Mouse (Mus musculus): Measurements from ENCODE around the gene Upf1. TPM values are rescaled to one million over a fixed set of nuclear protein-coding genes. Genes with fewer than 3 reads are reported as not detected.

Gene Upf1
- total and polyA plus RNA-seq, 3 experiments, result 23.4 to 43.9 (median 42.6) TPM

DNA sequence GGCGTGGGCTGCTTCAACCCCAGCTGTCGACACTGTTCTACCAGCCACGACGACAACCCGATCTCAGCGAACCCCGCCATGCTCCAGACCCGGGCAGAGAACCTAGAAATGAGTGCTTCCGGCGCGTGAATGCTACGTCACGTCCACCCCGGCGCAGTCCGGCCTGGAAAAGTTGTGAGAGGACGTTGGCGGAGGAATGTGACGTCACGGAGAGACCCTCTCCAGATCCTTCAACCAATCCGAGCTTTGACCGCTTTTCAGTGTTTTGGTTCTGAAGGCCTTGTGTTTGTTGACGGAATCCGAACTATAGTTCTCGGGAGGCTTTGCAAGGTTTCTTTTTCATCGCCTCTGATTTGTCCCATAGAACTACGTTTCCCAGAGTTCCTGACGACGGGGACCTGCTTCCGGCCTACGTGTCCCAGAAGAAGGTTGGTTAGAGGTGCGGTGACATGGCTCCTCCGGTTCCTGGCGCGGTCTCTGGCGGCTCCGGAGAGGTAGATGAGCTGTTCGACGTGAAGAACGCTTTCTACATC, 50.7 kb downstream of the Upf1 start, which contains the start of the genes Ddx49 and Cope:
Ddx49 (minus strand) TSS at position 132 of the 533 bp plus-strand sequence.
Cope (plus strand) TSS at position 161 of the 533 bp plus-strand sequence.
- WGBS, result under 1% methylated on average over 40 of the region's 40 CpGs
- Histone ChIP-seq H3K27me3 (ENCODE audit: control insufficient read depth, insufficient read depth, low read length) (no peaks in the 10 kb centered on the region), H3K4me3 (peak within 1 kb of the TSS; percentile 74), H3K79me2 (replicated peaks; ENCODE audit: control insufficient read depth, insufficient read depth, low read length) (peaks cover 3% of the 10 kb centered on the region), H3K4me1 (ENCODE audit: control insufficient read depth, insufficient read depth, low read length) (peaks cover 10% of the 10 kb centered on the region), H3K9ac (ENCODE audit: low read depth, low read length) (peak within 1 kb of the TSS; percentile 80), H3K36me3 (ENCODE audit: control insufficient read depth, insufficient read depth, low read length) (no peaks in the 10 kb centered on the region), H3K27ac (peak within 1 kb of the TSS; percentile 89)
- TF ChIP-seq EP300 (IDR thresholded peaks at IDR 0.05; ENCODE audit: insufficient read depth, low read depth, low read length) (peak; percentile 56; the same call in 1 of the 2 replicates), POLR2A (IDR thresholded peaks at IDR 0.05; ENCODE audit: insufficient read depth, low read depth, low read length) (peak; percentile 82), CTCF (IDR thresholded peaks at IDR 0.05) (no peak)
- intact Hi-C loops (cut with DNase I), result loop anchor here (1.0 to 2.0 kb wide), 2 partner anchors 20 to 51 kb away; partner anchors contain the start of genes Homer3 and Upf1
- DNase-seq, result peak; percentile 94 to 95

DNA sequence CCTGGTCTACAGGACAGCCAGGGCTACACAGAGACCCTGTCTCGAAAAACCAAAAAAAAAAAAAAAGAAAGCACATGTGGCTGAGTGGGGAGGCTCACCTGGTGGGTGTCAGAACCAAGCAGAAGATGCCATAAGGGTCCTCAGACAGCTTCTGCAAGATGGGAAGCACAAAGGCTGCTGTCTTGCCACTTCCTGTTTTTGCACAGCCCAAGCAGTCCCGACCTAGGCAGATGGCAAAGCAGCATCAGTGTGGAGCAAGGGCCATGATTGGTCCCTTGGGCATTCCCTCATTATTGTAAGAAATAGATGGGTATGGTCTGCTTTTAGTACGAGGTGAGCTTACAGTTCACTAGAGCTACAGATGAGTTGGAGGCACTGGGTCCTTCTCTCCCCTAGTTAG, 52.2 kb downstream of the Upf1 start:
- Histone ChIP-seq H3K36me3 (ENCODE audit: control insufficient read depth, insufficient read depth, low read length) (no peaks in the 10 kb centered on the region), H3K79me2 (replicated peaks; ENCODE audit: control insufficient read depth, insufficient read depth, low read length) (peaks cover 3% of the 10 kb centered on the region), H3K9ac (ENCODE audit: low read depth, low read length) (no peak overlapping the region), H3K27ac (no peak overlapping the region), H3K4me1 (ENCODE audit: control insufficient read depth, insufficient read depth, low read length) (peaks cover 10% of the 10 kb centered on the region), H3K27me3 (ENCODE audit: control insufficient read depth, insufficient read depth, low read length) (no peaks in the 10 kb centered on the region), H3K4me3 (no peak overlapping the region)
- 51% methylated on average over 3 of the region's 3 CpGs for WGBS
- intact Hi-C loops (cut with DNase I), result no loop called here
- DNase-seq, result no peak
- TF ChIP-seq CTCF (IDR thresholded peaks at IDR 0.05), result no peak
- no peak for TF ChIP-seq POLR2A (IDR thresholded peaks at IDR 0.05; ENCODE audit: insufficient read depth, low read depth, low read length)
- no peak for TF ChIP-seq EP300 (IDR thresholded peaks at IDR 0.05; ENCODE audit: insufficient read depth, low read depth, low read length)

DNA sequence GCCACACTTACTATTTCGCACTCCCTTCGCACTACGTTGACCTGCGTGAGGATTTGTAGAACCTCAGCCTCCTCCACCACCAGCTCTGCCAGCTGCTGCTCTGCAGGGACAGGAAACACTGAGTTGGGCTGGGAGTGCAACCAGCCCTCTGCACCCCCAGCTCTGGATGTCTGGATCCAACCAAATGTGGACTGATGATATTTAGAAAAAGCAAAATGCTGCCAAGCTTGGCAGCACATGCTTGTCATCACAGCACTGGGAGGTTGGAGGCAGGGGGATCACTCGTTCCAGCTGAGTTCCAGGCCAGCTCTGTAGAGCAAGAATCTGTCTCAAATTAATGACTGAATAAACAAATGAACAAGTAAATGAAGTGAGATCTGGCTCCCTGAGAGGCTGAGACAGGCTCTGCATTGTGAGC, 59.1 kb downstream of the Upf1 start:
- no peaks in the 10 kb centered on the region for H3K27me3 ChIP-seq (ENCODE audit: control insufficient read depth, insufficient read depth, low read length)
- no peak overlapping the region for H3K4me3 ChIP-seq
- intact Hi-C loops (cut with DNase I), result no loop called here
- WGBS, result 50% methylated on average over 5 of the region's 5 CpGs
- H3K79me2 ChIP-seq (replicated peaks; ENCODE audit: control insufficient read depth, insufficient read depth, low read length), result no peaks in the 10 kb centered on the region
- H3K27ac ChIP-seq, result no peak overlapping the region
- no peak for TF ChIP-seq EP300 (IDR thresholded peaks at IDR 0.05; ENCODE audit: insufficient read depth, low read depth, low read length)
- no peak for TF ChIP-seq POLR2A (IDR thresholded peaks at IDR 0.05; ENCODE audit: insufficient read depth, low read depth, low read length)
- TF ChIP-seq CTCF (IDR thresholded peaks at IDR 0.05), result no peak
- DNase-seq, result no peak
- H3K36me3 ChIP-seq (ENCODE audit: control insufficient read depth, insufficient read depth, low read length), result no peaks in the 10 kb centered on the region
- no peaks in the 10 kb centered on the region for H3K4me1 ChIP-seq (ENCODE audit: control insufficient read depth, insufficient read depth, low read length)
- no peak overlapping the region for H3K9ac ChIP-seq (ENCODE audit: low read depth, low read length)

DNA sequence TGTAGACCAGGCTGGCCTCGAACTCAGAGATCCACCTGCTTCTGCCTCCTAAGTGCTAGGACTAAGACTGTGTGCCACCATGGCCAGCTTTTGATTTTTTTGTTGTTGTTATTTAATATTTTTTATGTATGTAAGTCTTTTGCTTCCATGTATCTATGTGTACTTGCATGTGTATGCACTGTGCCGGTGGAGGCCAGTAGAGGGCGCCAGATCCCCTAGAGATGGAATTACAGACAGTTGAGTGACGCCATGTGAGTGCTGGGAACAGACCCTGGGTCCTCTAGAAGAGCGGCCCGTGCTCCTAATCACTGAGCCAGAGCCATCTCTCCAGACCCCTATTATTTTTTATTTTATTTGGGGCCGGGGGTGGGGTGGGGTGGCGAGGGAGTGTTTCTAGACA, 66.3 kb downstream of the Upf1 start:
- H3K27ac ChIP-seq, result no peak overlapping the region
- H3K4me1 ChIP-seq (ENCODE audit: control insufficient read depth, insufficient read depth, low read length), result peaks cover 7% of the 10 kb centered on the region
- intact Hi-C loops (cut with DNase I), result no loop called here
- DNase-seq, result no peak
- WGBS, result 92% methylated on average over 8 of the region's 8 CpGs
- H3K79me2 ChIP-seq (replicated peaks; ENCODE audit: control insufficient read depth, insufficient read depth, low read length), result no peaks in the 10 kb centered on the region
- no peak overlapping the region for H3K4me3 ChIP-seq
- H3K9ac ChIP-seq (ENCODE audit: low read depth, low read length), result no peak overlapping the region
- no peaks in the 10 kb centered on the region for H3K36me3 ChIP-seq (ENCODE audit: control insufficient read depth, insufficient read depth, low read length)
- TF ChIP-seq POLR2A (IDR thresholded peaks at IDR 0.05; ENCODE audit: insufficient read depth, low read depth, low read length) (no peak), CTCF (IDR thresholded peaks at IDR 0.05) (peak; percentile 59), EP300 (IDR thresholded peaks at IDR 0.05; ENCODE audit: insufficient read depth, low read depth, low read length) (no peak)
- H3K27me3 ChIP-seq (ENCODE audit: control insufficient read depth, insufficient read depth, low read length), result no peaks in the 10 kb centered on the region

DNA sequence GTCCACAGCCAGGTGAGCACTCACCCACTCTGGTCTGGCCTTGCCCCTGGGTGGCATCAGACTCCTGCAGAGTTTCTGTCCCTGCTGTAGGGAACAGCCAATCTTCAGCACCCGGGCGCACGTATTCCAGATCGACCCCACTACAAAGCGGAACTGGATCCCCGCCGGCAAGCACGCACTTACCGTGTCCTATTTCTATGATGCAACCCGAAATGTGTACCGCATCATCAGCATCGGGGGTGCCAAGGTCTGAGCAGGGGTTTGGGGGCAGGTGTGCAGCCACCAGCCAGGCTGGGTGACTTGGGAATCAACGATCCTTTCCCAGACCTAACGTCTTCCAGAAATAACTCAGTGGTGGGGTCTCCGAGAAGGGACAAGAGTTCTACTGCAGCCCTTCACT, 67.8 kb downstream of the Upf1 start:
- Histone ChIP-seq H3K4me3 (no peak overlapping the region), H3K4me1 (ENCODE audit: control insufficient read depth, insufficient read depth, low read length) (peaks cover 7% of the 10 kb centered on the region), H3K27ac (no peak overlapping the region), H3K36me3 (ENCODE audit: control insufficient read depth, insufficient read depth, low read length) (no peaks in the 10 kb centered on the region), H3K9ac (ENCODE audit: low read depth, low read length) (no peak overlapping the region), H3K27me3 (ENCODE audit: control insufficient read depth, insufficient read depth, low read length) (no peaks in the 10 kb centered on the region), H3K79me2 (replicated peaks; ENCODE audit: control insufficient read depth, insufficient read depth, low read length) (no peaks in the 10 kb centered on the region)
- no peak for DNase-seq
- intact Hi-C loops (cut with DNase I), result no loop called here
- TF ChIP-seq EP300 (IDR thresholded peaks at IDR 0.05; ENCODE audit: insufficient read depth, low read depth, low read length) (no peak), POLR2A (IDR thresholded peaks at IDR 0.05; ENCODE audit: insufficient read depth, low read depth, low read length) (no peak)
- WGBS, result 97% methylated on average over 15 of the region's 15 CpGs

DNA sequence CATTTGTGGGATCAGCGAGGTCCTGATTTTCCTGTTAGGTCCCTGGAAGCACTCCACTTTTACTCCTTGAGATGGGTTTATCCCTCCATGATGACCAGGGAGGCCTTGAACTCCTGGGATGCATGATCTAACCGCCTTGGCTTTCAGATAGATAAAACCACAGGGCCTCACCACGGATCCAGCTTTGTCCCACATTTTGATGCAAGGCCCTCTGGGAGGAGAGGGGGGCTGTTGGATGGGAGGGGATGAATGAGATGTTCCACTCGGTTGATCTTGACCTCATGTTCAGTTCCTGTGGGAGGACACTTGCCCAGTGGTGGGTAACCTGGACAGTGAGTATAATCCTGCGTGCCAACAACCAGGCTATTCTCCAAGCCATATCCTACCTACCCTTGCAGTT, 68.7 kb downstream of the Upf1 start:
- Histone ChIP-seq H3K27ac (no peak overlapping the region), H3K4me1 (ENCODE audit: control insufficient read depth, insufficient read depth, low read length) (peaks cover 8% of the 10 kb centered on the region), H3K9ac (ENCODE audit: low read depth, low read length) (no peak overlapping the region), H3K4me3 (no peak overlapping the region), H3K79me2 (replicated peaks; ENCODE audit: control insufficient read depth, insufficient read depth, low read length) (no peaks in the 10 kb centered on the region), H3K27me3 (ENCODE audit: control insufficient read depth, insufficient read depth, low read length) (no peaks in the 10 kb centered on the region), H3K36me3 (ENCODE audit: control insufficient read depth, insufficient read depth, low read length) (no peaks in the 10 kb centered on the region)
- intact Hi-C loops (cut with DNase I), result no loop called here
- WGBS, result 64% methylated on average over 5 of the region's 5 CpGs
- no peak for DNase-seq
- TF ChIP-seq EP300 (IDR thresholded peaks at IDR 0.05; ENCODE audit: insufficient read depth, low read depth, low read length) (no peak), POLR2A (IDR thresholded peaks at IDR 0.05; ENCODE audit: insufficient read depth, low read depth, low read length) (no peak), CTCF (IDR thresholded peaks at IDR 0.05) (no peak)

All from heart, adult 2 months (tissue).